Mouse (Mus musculus) heart, adult 2 months (tissue): ENCODE data around the gene Endou.

Source experiments
- CTCF ChIP-seq: fragments of 200-600 bp; IDR thresholded peaks from 2 replicates; pipeline ENCODE4 v1.8.1; 2022; ENCODE audit warnings: antibody characterized with exemption, mild to moderate bottlenecking, moderate library complexity
- EP300 ChIP-seq: fragments of 200-500 bp; IDR thresholded peaks from 2 replicates; pipeline ENCODE4 v1.6.1; 2011; ENCODE audit warnings: low read depth, low read length, control low read depth; ENCODE audit not compliant: insufficient read depth
- POLR2A ChIP-seq: fragments of 200-500 bp; IDR thresholded peaks from 2 replicates; pipeline ENCODE4 v1.6.1; 2011; ENCODE audit warnings: mild to moderate bottlenecking, low read depth, low read length, control low read depth; ENCODE audit not compliant: insufficient read depth

DNA sequence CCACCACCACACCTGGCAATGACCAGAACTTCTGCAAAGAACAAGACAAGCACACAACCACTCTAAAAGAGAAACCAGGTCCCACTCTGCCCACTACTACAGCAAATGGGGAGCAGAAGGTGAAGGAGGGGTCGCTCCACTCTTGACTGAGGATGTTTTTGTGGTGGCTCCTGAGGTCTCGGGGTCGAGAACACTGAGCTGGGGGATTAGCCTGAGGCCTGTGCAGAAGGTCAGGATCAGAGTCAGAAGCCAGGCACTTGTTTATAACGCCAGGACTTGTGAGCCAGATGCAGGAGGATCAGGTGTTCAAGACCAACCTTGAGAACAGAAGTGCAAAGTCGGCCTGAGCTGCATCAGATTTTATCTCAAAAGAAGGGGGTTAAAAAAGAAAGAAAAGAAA is 3.6 kb downstream of the Endou start:
- no peak for TF ChIP-seq POLR2A
- no peak for TF ChIP-seq CTCF
- TF ChIP-seq EP300 = no peak
